Mouse (Mus musculus) cortical plate, adult 2 months (tissue): ENCODE data around the gene Sart3.

Source experiments
- CTCF ChIP-seq: fragments of 200-500 bp; IDR thresholded peaks from 2 replicates; pipeline ENCODE4 v1.5.1; 2011; ENCODE audit warnings: mild to moderate bottlenecking, control low read depth, low read length; ENCODE audit not compliant: insufficient read depth; ENCODE audit errors: extremely low read depth
- POLR2A ChIP-seq: fragments of 200-500 bp; IDR thresholded peaks from 2 replicates; pipeline ENCODE4 v1.6.1; 2011; ENCODE audit warnings: mild to moderate bottlenecking, low read length, control low read depth; ENCODE audit not compliant: insufficient read depth; ENCODE audit errors: extremely low read depth

DNA sequence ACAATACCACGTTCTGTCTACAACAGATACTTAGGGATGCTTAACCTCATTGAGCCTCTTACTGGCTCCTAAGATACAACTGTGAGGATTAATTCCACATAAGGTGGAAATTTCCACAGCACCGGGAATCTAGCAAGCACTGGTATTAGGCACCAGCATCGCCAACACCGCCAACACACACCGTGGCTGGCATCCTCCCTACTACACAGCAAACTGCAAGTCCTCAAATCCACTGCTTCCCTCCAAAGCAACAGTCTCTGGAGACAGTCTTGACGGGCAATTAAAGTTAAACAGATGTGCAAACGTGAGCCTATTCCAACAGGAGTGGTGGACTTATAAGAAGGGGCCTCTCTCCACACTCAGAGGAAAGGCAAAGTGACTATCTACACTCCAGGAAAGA is 8.9 kb upstream of the Sart3 start:
- TF ChIP-seq POLR2A (no peak), CTCF (no peak)
